Mouse (Mus musculus) CH12.LX (cell line): ENCODE data around the gene Flt3l. TPM values are rescaled to one million over a fixed set of nuclear protein-coding genes. Genes with fewer than 3 reads are reported as not detected.

ENCODE experiments used
- DNase-seq: peaks from one replicate; pipeline ENCODE4 v3.0.0-alpha.2; 2013; ENCODE audit errors: extremely low read depth
- H3K27ac ChIP-seq: 2 replicates; pipeline ENCODE4 v1.5.1; 2012; ENCODE audit warnings: low read depth, mild to moderate bottlenecking, control low read depth, moderate library complexity; ENCODE audit not compliant: insufficient read depth
- H3K27me3 ChIP-seq: replicated peaks from 2 replicates; pipeline ENCODE3; 2012; ENCODE audit warnings: inconsistent platforms
- H3K36me3 ChIP-seq, 2 experiments: replicated peaks in 1 of 2; 2 replicates each; pipeline versions ENCODE3 to v1.6.1; 2012; ENCODE audit warnings: inconsistent platforms in 1 of 2, low read length in 1 of 2, mild to moderate bottlenecking in 1 of 2, mixed read lengths in 1 of 2, moderate library complexity in 1 of 2; ENCODE audit not compliant: control insufficient read depth in 1 of 2, insufficient read depth in 1 of 2
- H3K4me1 ChIP-seq, 2 experiments: 2 replicates each; pipeline ENCODE4 v1.6.1; 2012; ENCODE audit warnings: inconsistent platforms in 1 of 2, moderate library complexity in 1 of 2; ENCODE audit not compliant: insufficient read depth in 2 of 2, control insufficient read depth in 1 of 2
- H3K4me2 ChIP-seq: 2 replicates; pipeline ENCODE4 v1.6.1; 2012; ENCODE audit warnings: low read depth, mild to moderate bottlenecking, control low read depth; ENCODE audit not compliant: poor library complexity, insufficient read depth, severe bottlenecking
- H3K4me3 ChIP-seq, 3 experiments: fragments of 150-350 bp in 1 of 3; sonication (generic) in 1 of 3; replicated peaks in 1 of 3; 2 replicates each; pipeline versions ENCODE3 to v1.5.1; 2011 to 2012; ENCODE audit warnings: low read depth in 2 of 3, low read length in 2 of 3, mild to moderate bottlenecking in 2 of 3, moderate library complexity in 2 of 3, control low read depth in 1 of 3, improper control_type of control experiment in 1 of 3, inconsistent platforms in 1 of 3, mixed read lengths in 1 of 3; ENCODE audit not compliant: poor library complexity in 1 of 3
- H3K79me2 ChIP-seq: replicated peaks from 2 replicates; pipeline ENCODE4 v1.6.1; 2012; ENCODE audit warnings: mild to moderate bottlenecking, moderate library complexity; ENCODE audit not compliant: control insufficient read depth, poor library complexity, insufficient read depth, severe bottlenecking; ENCODE audit errors: extremely low read depth
- H3K9ac ChIP-seq: 2 replicates; pipeline ENCODE4 v1.6.1; 2012; ENCODE audit warnings: low read depth, mild to moderate bottlenecking, control low read depth, moderate library complexity; ENCODE audit not compliant: insufficient read depth
- H3K9me3 ChIP-seq: replicated peaks from 2 replicates; pipeline ENCODE3; 2012; ENCODE audit warnings: low read length, inconsistent platforms, mixed read lengths
- BHLHE40 ChIP-seq: IDR thresholded peaks from 2 replicates; pipeline ENCODE4 v1.6.1; 2011; ENCODE audit warnings: mild to moderate bottlenecking, low read depth, low read length, improper control_type of control experiment
- CHD1 ChIP-seq: IDR thresholded peaks from 2 replicates; pipeline ENCODE4 v1.6.1; 2012; ENCODE audit warnings: low read depth, low read length, improper control_type of control experiment, inconsistent platforms
- CHD2 ChIP-seq: IDR thresholded peaks from 2 replicates; pipeline ENCODE4 v1.6.1; 2011; ENCODE audit warnings: low read length, improper control_type of control experiment
- CTCF ChIP-seq, 2 experiments: IDR thresholded peaks in 1 of 2; conservative IDR thresholded peaks in 1 of 2; 2 replicates each; pipeline ENCODE4 v1.5.1; 2011 to 2012; ENCODE audit warnings: low read depth in 2 of 2, low read length in 2 of 2, improper control_type of control experiment in 1 of 2, inconsistent platforms in 1 of 2, mild to moderate bottlenecking in 1 of 2, moderate library complexity in 1 of 2
- E2F4 ChIP-seq: IDR thresholded peaks from 2 replicates; pipeline ENCODE4 v1.6.1; 2011; ENCODE audit warnings: low read depth, low read length, improper control_type of control experiment; ENCODE audit not compliant: insufficient replicate concordance
- ELF1 ChIP-seq: IDR thresholded peaks from 2 replicates; pipeline ENCODE4 v1.6.1; 2014; ENCODE audit warnings: low read depth, mild to moderate bottlenecking, inconsistent platforms, low read length, improper control_type of control experiment
- EP300 ChIP-seq: IDR thresholded peaks from 2 replicates; pipeline ENCODE4 v1.6.1; 2011; ENCODE audit warnings: low read length, improper control_type of control experiment
- ETS1 ChIP-seq: conservative IDR thresholded peaks from 2 replicates; pipeline ENCODE4 v1.6.1; 2012; ENCODE audit warnings: low read depth, mild to moderate bottlenecking, inconsistent platforms, low read length, improper control_type of control experiment, moderate library complexity
- GABPA ChIP-seq: IDR thresholded peaks from 2 replicates; pipeline ENCODE4 v1.6.1; 2012; ENCODE audit warnings: low read depth, low read length, improper control_type of control experiment, inconsistent platforms; ENCODE audit not compliant: insufficient replicate concordance
- HCFC1 ChIP-seq: IDR thresholded peaks from 2 replicates; pipeline ENCODE4 v1.6.1; 2012; ENCODE audit warnings: low read depth, mild to moderate bottlenecking, inconsistent platforms, low read length, improper control_type of control experiment
- IRF4 ChIP-seq: IDR thresholded peaks from 2 replicates; pipeline ENCODE4 v1.6.1; 2014; ENCODE audit warnings: low read depth, mild to moderate bottlenecking, inconsistent platforms, low read length, improper control_type of control experiment
- JUN ChIP-seq: IDR thresholded peaks from 2 replicates; pipeline ENCODE4 v1.6.1; 2011; ENCODE audit warnings: low read depth, mild to moderate bottlenecking, low read length, improper control_type of control experiment, moderate library complexity; ENCODE audit not compliant: insufficient read depth
- JUND ChIP-seq: conservative IDR thresholded peaks from 2 replicates; pipeline ENCODE4 v1.6.1; 2011; ENCODE audit warnings: low read depth, low read length, improper control_type of control experiment
- KAT2A ChIP-seq: IDR thresholded peaks from 2 replicates; pipeline ENCODE4 v1.6.1; 2012; ENCODE audit warnings: low read length, improper control_type of control experiment, inconsistent platforms; ENCODE audit not compliant: insufficient replicate concordance
- MAFK ChIP-seq: IDR thresholded peaks from 2 replicates; pipeline ENCODE4 v1.6.1; 2011; ENCODE audit warnings: low read length, improper control_type of control experiment; ENCODE audit not compliant: insufficient replicate concordance
- MAX ChIP-seq: IDR thresholded peaks from 2 replicates; pipeline ENCODE4 v1.6.1; 2011; ENCODE audit warnings: low read length, improper control_type of control experiment
- MAZ ChIP-seq: IDR thresholded peaks from 2 replicates; pipeline ENCODE4 v1.6.1; 2012; ENCODE audit warnings: low read depth, mild to moderate bottlenecking, inconsistent platforms, low read length, improper control_type of control experiment, moderate library complexity
- MEF2A ChIP-seq: IDR thresholded peaks from 2 replicates; pipeline ENCODE4 v1.6.1; 2014; ENCODE audit warnings: low read depth, mild to moderate bottlenecking, inconsistent platforms, low read length, improper control_type of control experiment, borderline replicate concordance
- MXI1 ChIP-seq: IDR thresholded peaks from 2 replicates; pipeline ENCODE4 v1.6.1; 2011; ENCODE audit warnings: mild to moderate bottlenecking, low read depth, low read length, improper control_type of control experiment
- MYC ChIP-seq: IDR thresholded peaks from 2 replicates; pipeline ENCODE4 v1.6.1; 2011; ENCODE audit warnings: low read depth, mild to moderate bottlenecking, improper control_type of control experiment, low read length
- NELFE ChIP-seq: IDR thresholded peaks from 2 replicates; pipeline ENCODE4 v1.6.1; 2011; ENCODE audit warnings: low read depth, low read length, improper control_type of control experiment
- NRF1 ChIP-seq: IDR thresholded peaks from 2 replicates; pipeline ENCODE4 v1.6.1; 2014; ENCODE audit warnings: low read depth, mild to moderate bottlenecking, inconsistent platforms, low read length, improper control_type of control experiment, moderate library complexity
- PAX5 ChIP-seq: IDR thresholded peaks from 2 replicates; pipeline ENCODE4 v1.6.1; 2012; ENCODE audit warnings: low read length, inconsistent platforms, mixed read lengths
- POLR2A ChIP-seq: IDR thresholded peaks from 2 replicates; pipeline ENCODE4 v1.6.1; 2011; ENCODE audit warnings: low read depth, mild to moderate bottlenecking, improper control_type of control experiment, low read length
- POLR2AphosphoS2 ChIP-seq: IDR thresholded peaks from 2 replicates; pipeline ENCODE4 v1.6.1; 2011; ENCODE audit warnings: low read depth, low read length, improper control_type of control experiment
- RAD21 ChIP-seq: IDR thresholded peaks from 2 replicates; pipeline ENCODE4 v1.6.1; 2011; ENCODE audit warnings: low read depth, mild to moderate bottlenecking, low read length, improper control_type of control experiment, moderate library complexity
- RCOR1 ChIP-seq: conservative IDR thresholded peaks from 2 replicates; pipeline ENCODE4 v1.6.1; 2012; ENCODE audit warnings: low read depth, mild to moderate bottlenecking, inconsistent platforms, low read length, improper control_type of control experiment
- SIN3A ChIP-seq: IDR thresholded peaks from 2 replicates; pipeline ENCODE4 v1.6.1; 2012; ENCODE audit warnings: low read length, improper control_type of control experiment, inconsistent platforms
- SMC3 ChIP-seq: IDR thresholded peaks from 2 replicates; pipeline ENCODE4 v1.6.1; 2011; ENCODE audit warnings: low read depth, low read length, improper control_type of control experiment
- TBP ChIP-seq: conservative IDR thresholded peaks from 2 replicates; pipeline ENCODE4 v1.6.1; 2011; ENCODE audit warnings: low read depth, low read length, improper control_type of control experiment
- TCF12 ChIP-seq: IDR thresholded peaks from 2 replicates; pipeline ENCODE4 v1.6.1; 2014; ENCODE audit warnings: low read depth, mild to moderate bottlenecking, inconsistent platforms, low read length, improper control_type of control experiment
- UBTF ChIP-seq: IDR thresholded peaks from 2 replicates; pipeline ENCODE4 v1.6.1; 2012; ENCODE audit warnings: low read depth, mild to moderate bottlenecking, inconsistent platforms, low read length, improper control_type of control experiment, moderate library complexity
- USF1 ChIP-seq: IDR thresholded peaks from 2 replicates; pipeline ENCODE4 v1.6.1; 2014; ENCODE audit warnings: low read depth, mild to moderate bottlenecking, inconsistent platforms, low read length, improper control_type of control experiment
- USF2 ChIP-seq: conservative IDR thresholded peaks from 2 replicates; pipeline ENCODE4 v1.6.1; 2011; ENCODE audit warnings: low read depth, low read length, improper control_type of control experiment
- ZC3H11A ChIP-seq: IDR thresholded peaks from 2 replicates; pipeline ENCODE4 v1.6.1; 2012; ENCODE audit warnings: low read depth, mild to moderate bottlenecking, inconsistent platforms, low read length, improper control_type of control experiment
- ZKSCAN1 ChIP-seq: IDR thresholded peaks from 2 replicates; pipeline ENCODE4 v1.6.1; 2012; ENCODE audit warnings: low read depth, inconsistent platforms, low read length, improper control_type of control experiment, borderline replicate concordance
- ZMIZ1 ChIP-seq: IDR thresholded peaks from 2 replicates; pipeline ENCODE4 v1.6.1; 2012; ENCODE audit warnings: low read depth, mild to moderate bottlenecking, inconsistent platforms, low read length, improper control_type of control experiment
- ZNF384 ChIP-seq: IDR thresholded peaks from 2 replicates; pipeline ENCODE4 v1.6.1; 2012; ENCODE audit warnings: low read depth, low read length, improper control_type of control experiment, inconsistent platforms
- dilution Hi-C: fragments of 300-500 bp; cut with MboI; formaldehyde crosslinking; loops from 2 replicates; pipeline ENCODE4 v1.14.3; 2020; ENCODE audit warnings: low sequenced_read_pairs; ENCODE audit not compliant: extremely low pct_unique_long_range_greater_than_20kb, extremely low pct_ligation_motif_present
- in situ Hi-C: fragments of 300-500 bp; cut with MboI; formaldehyde crosslinking; loops from 3 replicates; pipeline ENCODE4 v1.14.3; 2019; ENCODE audit warnings: low sequenced_read_pairs, low pct_ligation_motif_present, low pct_unique_long_range_greater_than_20kb, mixed read lengths
- polyA plus RNA-seq: library from polyadenylated mRNA; unstranded; fragments of >175 nt; gene quantifications from 2 replicates; pipeline ENCODE4 v1.2.1, GENCODE M21; 2012; ENCODE audit warnings: low read depth; ENCODE audit not compliant: insufficient read length
- total RNA-seq, 2 experiments: library from RNA; depleted of rRNA; stranded (reverse); fragments of 300-350 nt in 1 of 2; fragments of >200 nt in 1 of 2; gene quantifications; 2 replicates each; pipeline ENCODE4 v1.2.3; 2012 to 2014

Gene Flt3l
- total and polyA plus RNA-seq, 3 experiments = 4.6 to 14.9 (median 4.9) TPM

DNA sequence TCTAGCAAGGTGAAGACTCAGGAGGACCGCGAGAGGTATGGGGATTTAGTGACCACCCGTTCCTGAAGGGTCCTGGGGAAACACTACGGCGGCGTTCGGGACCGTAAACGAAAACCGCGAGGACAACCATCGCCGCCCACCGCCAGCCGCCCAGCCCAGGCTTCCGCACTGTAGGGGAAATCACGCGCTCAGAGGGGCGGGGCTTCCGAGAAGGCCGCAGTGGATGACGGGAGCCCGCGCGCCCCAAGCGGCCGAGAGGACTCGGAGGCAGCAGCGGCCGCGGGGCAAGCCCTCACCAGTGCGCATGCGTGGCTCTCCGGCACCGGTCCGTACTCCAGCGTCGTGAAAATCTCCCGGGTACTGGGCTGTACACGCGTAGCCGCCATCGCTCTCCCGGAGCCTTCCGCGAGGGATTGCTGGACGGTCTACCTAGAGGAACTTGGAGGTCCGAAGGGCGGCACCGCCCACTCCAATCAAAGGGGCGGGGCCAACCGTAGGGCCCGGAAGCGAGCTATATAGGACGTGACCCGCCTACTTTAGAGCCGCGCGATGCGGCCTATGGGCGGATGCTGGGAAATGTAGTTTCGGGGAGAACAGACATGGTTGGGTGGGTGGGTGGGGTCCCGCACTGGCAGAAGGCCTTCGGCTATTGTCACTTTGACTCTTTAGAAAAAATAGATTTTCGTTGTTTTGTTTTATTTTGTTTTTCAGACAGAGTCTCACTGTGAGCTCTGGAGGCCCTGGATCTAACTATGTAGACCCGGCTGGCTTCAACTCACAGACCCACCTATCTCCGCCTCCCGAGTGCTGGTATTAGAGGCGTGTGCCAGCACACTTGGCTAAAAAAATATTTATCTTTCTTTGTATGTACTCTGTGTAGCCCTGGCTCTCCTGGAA, 18.1 kb upstream of the Flt3l start, which contains the start of the genes Pih1d1 and Aldh16a1:
Pih1d1 (plus strand) TSS at position 208 of the 897 bp plus-strand sequence.
Aldh16a1 (minus strand) TSS at position 489 of the 897 bp plus-strand sequence.
- TF ChIP-seq NRF1 (peak; percentile 99), JUND (no peak), UBTF (no peak), ZKSCAN1 (no peak), MYC (peak; percentile 33; the same call in 1 of the 2 replicates), GABPA (no peak; the same call in 1 of the 2 replicates), E2F4 (0 out of 2 replicates have a peak, but pooled peaks have one; percentile 16), RCOR1 (no peak), KAT2A (peak; percentile 85; the same call in 1 of the 2 replicates), MXI1 (peak; percentile 57; the same call in 1 of the 2 replicates), SIN3A (peak; percentile 50), ETS1 (no peak), EP300 (no peak), IRF4 (no peak), CHD1 (no peak), ZMIZ1 (peak; percentile 34; the same call in 1 of the 2 replicates), HCFC1 (peak; percentile 93), ZNF384 (no peak), SMC3 (no peak), TCF12 (peak; percentile 78), POLR2AphosphoS2 (no peak), CTCF (conservative IDR thresholded peaks at IDR 0.05 in 1 of 2, IDR thresholded peaks at IDR 0.05 in 1 of 2; ENCODE audit: low read depth in 2 of 2, low read length in 2 of 2) (peak in 1 of 2 experiments; percentile 50; a peak in 2 of 4 replicates), MEF2A (no peak; the same call in 1 of the 2 replicates), NELFE (peak; percentile 94), MAZ (0 out of 2 replicates have a peak, but pooled peaks have one; percentile 16), JUN (no peak), CHD2 (peak; percentile 92), TBP (peak; percentile 81), ZC3H11A (no peak), PAX5 (no peak), BHLHE40 (no peak), MAFK (no peak), USF2 (no peak; the same call in 1 of the 2 replicates), ELF1 (peak; percentile 92), MAX (peak; percentile 8; the same call in 1 of the 2 replicates), POLR2A (peak; percentile 89), USF1 (peak; percentile 59), RAD21 (no peak)
- Histone ChIP-seq H3K9ac (peak within 1 kb of the TSS; percentile 96), H3K9me3 (no peaks in the 10 kb centered on the region), H3K36me3 (peaks cover 0 to 39% of the 10 kb centered on the region in 2 experiments), H3K4me3 (peak within 1 kb of the TSS; percentile 62 to 90 (median 74)), H3K4me1 (peaks cover 5 to 33% of the 10 kb centered on the region in 2 experiments), H3K4me2 (peak within 1 kb of the TSS; percentile 78), H3K27ac (peak within 1 kb of the TSS; percentile 83), H3K79me2 (no peaks in the 10 kb centered on the region), H3K27me3 (no peaks in the 10 kb centered on the region)
- dilution Hi-C loops = no loop called here
- DNase-seq = peak; percentile 97
- in situ Hi-C loops = no loop called here
